Mouse (Mus musculus): ENCODE measurements around the gene Tspan1. TPM values are rescaled to one million over a fixed set of nuclear protein-coding genes. Genes with fewer than 3 reads are reported as not detected.

Gene Tspan1
- polyA plus RNA-seq (2015; fragmentation: Nextera tagmentation; extraction: Ambion mirVana) = 76.4 and 99.5 TPM in 2 replicates

DNA sequence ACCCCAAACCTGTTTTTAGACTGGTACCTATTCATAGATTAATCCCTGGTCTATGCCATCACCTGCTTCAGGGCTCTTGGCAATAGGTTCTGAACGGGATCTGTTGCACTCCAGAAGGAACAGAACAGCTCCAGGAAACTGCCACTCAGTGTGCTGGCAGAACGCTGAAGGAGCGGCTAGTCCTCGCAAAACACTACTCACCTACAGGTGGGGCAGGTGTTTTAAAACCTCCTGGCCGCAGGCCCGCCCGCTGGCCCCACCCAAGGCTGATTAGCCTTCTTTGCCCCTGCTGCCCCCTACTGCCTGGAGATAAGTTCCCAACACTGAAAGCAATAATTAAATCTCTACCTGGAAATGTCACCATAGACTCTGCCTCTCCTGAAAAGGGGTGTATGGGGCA, at the start of gene Tspan1:
Tspan1 (minus strand) TSS at position 198 of the 400 bp plus-strand sequence.
- H3K36me3 ChIP-seq (ENCODE audit: control insufficient read depth, insufficient read depth, low read length) = no peaks in the 10 kb centered on the region
- H3K9ac ChIP-seq (ENCODE audit: low read length) = peak within 1 kb of the TSS; percentile 43
- peak within 1 kb of the TSS; percentile 38 for H3K4me2 ChIP-seq (ENCODE audit: low read depth, low read length)
- ATAC-seq (ENCODE audit: insufficient read depth, low FRiP score) = peak; percentile 56
- WGBS = 25% methylated on average over 7 of the region's 7 CpGs
- H3K4me3 ChIP-seq (replicated peaks; ENCODE audit: low read length) = peak within 1 kb of the TSS; percentile 24
- H3K9me3 ChIP-seq (replicated peaks; ENCODE audit: control insufficient read depth, low read length) = no peaks in the 10 kb centered on the region
- no peaks in the 10 kb centered on the region for H3K4me1 ChIP-seq (ENCODE audit: control insufficient read depth, insufficient read depth, low read length)
- no peaks in the 10 kb centered on the region for H3K27me3 ChIP-seq (ENCODE audit: control insufficient read depth, insufficient read depth, low read length)
- peak within 1 kb of the TSS; percentile 64 for H3K27ac ChIP-seq (ENCODE audit: low read length)

DNA sequence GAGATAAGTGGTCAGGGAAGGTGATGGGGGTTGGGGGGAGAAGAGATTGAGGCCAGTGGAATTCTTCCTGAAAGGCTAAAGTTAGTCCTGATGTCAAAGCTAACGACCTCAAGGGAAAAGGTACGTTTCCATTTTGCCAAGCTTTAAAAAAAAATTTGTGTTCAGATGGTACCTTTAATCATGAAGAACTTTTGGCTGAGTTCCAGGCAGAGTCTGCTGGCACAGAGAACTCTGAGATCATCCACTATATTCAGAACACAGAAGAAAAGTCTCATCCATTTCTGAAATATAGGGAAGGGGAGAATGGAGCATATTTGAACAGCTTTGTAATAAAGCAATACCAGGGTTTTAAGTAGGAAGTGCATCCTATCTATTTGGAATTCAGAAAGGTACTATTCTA, 49.6 kb upstream of the Tspan1 start:
- no peak for ATAC-seq (ENCODE audit: insufficient read depth, low FRiP score)

DNA sequence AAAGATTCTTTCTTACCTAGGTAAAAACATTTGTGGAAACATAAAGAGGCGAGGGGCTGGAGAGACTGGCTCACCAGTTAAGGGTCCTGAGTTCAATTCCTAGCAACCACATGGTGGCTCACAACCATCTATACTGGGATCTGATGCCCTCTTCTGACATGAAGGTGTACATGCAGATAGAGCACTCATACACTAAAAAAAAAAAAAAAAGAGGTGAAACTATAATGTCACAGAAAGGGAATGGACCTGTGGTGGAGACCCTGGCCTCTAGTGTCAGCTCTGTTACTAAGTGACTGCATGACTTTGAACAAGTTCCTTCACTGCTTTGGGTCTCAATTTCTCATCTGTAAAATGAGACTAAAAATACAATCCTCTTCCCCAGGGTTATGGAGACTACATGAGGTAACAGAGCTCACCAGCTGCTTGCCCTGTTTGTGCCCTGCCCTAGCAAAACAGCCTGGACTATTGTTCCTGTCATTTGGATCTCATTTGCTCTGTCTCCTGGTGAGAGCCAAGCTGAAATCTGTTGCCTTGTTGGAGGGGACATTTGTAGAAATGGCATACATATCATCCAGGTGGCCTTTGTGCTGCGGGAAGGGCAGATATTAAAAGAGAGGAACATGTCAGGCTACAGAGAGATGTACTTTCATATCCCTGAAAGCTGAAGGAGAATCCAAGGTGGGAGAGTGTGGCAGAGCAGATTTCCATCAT, 48.6 kb upstream of the Tspan1 start:
- Histone ChIP-seq H3K4me1 (ENCODE audit: control insufficient read depth, insufficient read depth, low read length) (peaks cover 8% of the 10 kb centered on the region; the same call in 1 of the 2 replicates), H3K27ac (ENCODE audit: low read length) (no peak overlapping the region), H3K27me3 (ENCODE audit: control insufficient read depth, insufficient read depth, low read length) (no peaks in the 10 kb centered on the region), H3K4me2 (ENCODE audit: low read depth, low read length) (no peak overlapping the region), H3K9ac (ENCODE audit: low read length) (no peak overlapping the region), H3K4me3 (replicated peaks; ENCODE audit: low read length) (no peak overlapping the region), H3K9me3 (replicated peaks; ENCODE audit: control insufficient read depth, low read length) (no peaks in the 10 kb centered on the region), H3K36me3 (ENCODE audit: control insufficient read depth, insufficient read depth, low read length) (no peaks in the 10 kb centered on the region)
- no peak for ATAC-seq (ENCODE audit: insufficient read depth, low FRiP score)
- WGBS = 74% methylated on average over 2 of the region's 2 CpGs

More for the DNA sequence above, 49.6 kb upstream of the Tspan1 start:
- Histone ChIP-seq H3K9ac (ENCODE audit: low read length) (no peak overlapping the region), H3K27me3 (ENCODE audit: control insufficient read depth, insufficient read depth, low read length) (no peaks in the 10 kb centered on the region), H3K36me3 (ENCODE audit: control insufficient read depth, insufficient read depth, low read length) (no peaks in the 10 kb centered on the region), H3K4me3 (replicated peaks; ENCODE audit: low read length) (no peak overlapping the region), H3K4me1 (ENCODE audit: control insufficient read depth, insufficient read depth, low read length) (peaks cover 8% of the 10 kb centered on the region; the same call in 1 of the 2 replicates), H3K4me2 (ENCODE audit: low read depth, low read length) (no peak overlapping the region), H3K9me3 (replicated peaks; ENCODE audit: control insufficient read depth, low read length) (no peaks in the 10 kb centered on the region), H3K27ac (ENCODE audit: low read length) (no peak overlapping the region)
- 42% methylated on average over 2 of the region's 2 CpGs for WGBS

DNA sequence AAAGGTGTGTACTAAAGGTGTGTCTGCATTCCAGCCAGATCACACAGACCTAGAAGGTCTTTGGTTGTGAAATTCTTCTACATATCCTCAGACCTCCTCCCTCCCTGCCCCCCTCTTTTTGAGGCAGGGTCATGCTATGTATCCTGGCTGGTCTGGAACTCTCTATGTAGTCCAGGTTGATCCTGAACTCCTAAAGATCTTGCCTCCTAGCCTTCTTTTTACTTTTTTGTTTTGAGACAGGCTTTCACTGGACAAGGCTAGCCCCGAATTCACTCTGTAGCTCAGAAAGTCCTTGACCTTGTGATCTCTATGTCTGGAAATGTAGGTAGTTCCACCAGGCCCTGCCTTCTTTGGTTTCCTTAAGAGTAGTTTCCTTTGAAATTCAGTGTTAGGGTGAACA, 41.5 kb upstream of the Tspan1 start:
- Histone ChIP-seq H3K27me3 (ENCODE audit: control insufficient read depth, insufficient read depth, low read length) (no peaks in the 10 kb centered on the region), H3K4me3 (replicated peaks; ENCODE audit: low read length) (no peak overlapping the region), H3K27ac (ENCODE audit: low read length) (no peak overlapping the region), H3K4me1 (ENCODE audit: control insufficient read depth, insufficient read depth, low read length) (no peaks in the 10 kb centered on the region), H3K9ac (ENCODE audit: low read length) (no peak overlapping the region), H3K36me3 (ENCODE audit: control insufficient read depth, insufficient read depth, low read length) (no peaks in the 10 kb centered on the region), H3K9me3 (replicated peaks; ENCODE audit: control insufficient read depth, low read length) (no peaks in the 10 kb centered on the region), H3K4me2 (ENCODE audit: low read depth, low read length) (no peak overlapping the region)
- ATAC-seq (ENCODE audit: insufficient read depth, low FRiP score) = no peak
- 91% methylated on average over 1 of the region's 1 CpGs for WGBS

DNA sequence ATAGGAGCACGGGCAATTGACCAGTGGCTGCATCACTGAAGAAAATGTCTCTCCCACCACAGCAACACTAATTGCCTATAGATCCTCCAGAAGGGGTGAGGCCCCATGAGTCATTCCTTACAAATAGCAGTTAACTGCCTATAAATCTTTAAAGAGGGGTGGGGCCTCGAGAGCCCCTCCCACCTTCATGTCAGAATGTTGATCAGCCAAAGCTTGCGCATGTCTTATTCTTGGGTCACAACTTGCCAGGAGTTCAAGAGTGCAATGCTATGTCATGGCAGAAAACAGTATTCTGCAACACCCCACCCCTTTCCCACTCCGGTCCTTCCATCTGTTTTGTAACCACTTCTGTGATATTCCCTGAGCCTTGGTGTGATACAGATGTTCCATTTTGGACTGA, 39.1 kb upstream of the Tspan1 start:
- H3K4me2 ChIP-seq (ENCODE audit: low read depth, low read length) = no peak overlapping the region
- no peaks in the 10 kb centered on the region for H3K27me3 ChIP-seq (ENCODE audit: control insufficient read depth, insufficient read depth, low read length)
- H3K9ac ChIP-seq (ENCODE audit: low read length) = no peak overlapping the region
- no peaks in the 10 kb centered on the region for H3K36me3 ChIP-seq (ENCODE audit: control insufficient read depth, insufficient read depth, low read length)
- 0 out of 2 replicates have a peak, but pooled peaks have one; percentile 37 for ATAC-seq (ENCODE audit: insufficient read depth, low FRiP score)
- no peak overlapping the region for H3K4me3 ChIP-seq (replicated peaks; ENCODE audit: low read length)
- WGBS = 69% methylated on average over 4 of the region's 4 CpGs
- H3K4me1 ChIP-seq (ENCODE audit: control insufficient read depth, insufficient read depth, low read length) = no peaks in the 10 kb centered on the region
- H3K9me3 ChIP-seq (replicated peaks; ENCODE audit: control insufficient read depth, low read length) = no peaks in the 10 kb centered on the region
- no peak overlapping the region for H3K27ac ChIP-seq (ENCODE audit: low read length)

DNA sequence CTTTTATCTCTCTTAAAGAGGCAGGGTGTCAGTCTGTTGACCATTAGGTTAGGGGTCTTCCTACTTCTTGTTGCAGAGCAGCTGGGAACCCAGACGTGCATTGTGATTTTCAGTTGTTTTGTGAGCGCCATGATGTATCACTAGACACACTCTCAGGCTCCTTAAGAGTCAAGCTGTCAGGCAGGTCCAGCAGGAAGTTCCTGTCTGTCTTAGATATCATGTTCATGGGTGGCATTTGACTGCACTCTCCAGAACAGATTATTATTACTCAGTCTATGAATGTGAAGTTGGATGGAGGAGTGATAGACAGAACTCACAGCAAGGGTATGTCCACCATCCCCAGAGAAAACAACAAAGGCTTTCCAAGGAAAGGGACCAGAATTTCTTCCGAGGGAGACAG, 37.0 kb upstream of the Tspan1 start:
- no peaks in the 10 kb centered on the region for H3K27me3 ChIP-seq (ENCODE audit: control insufficient read depth, insufficient read depth, low read length)
- no peak overlapping the region for H3K4me2 ChIP-seq (ENCODE audit: low read depth, low read length)
- no peaks in the 10 kb centered on the region for H3K9me3 ChIP-seq (replicated peaks; ENCODE audit: control insufficient read depth, low read length)
- no peak overlapping the region for H3K9ac ChIP-seq (ENCODE audit: low read length)
- no peak overlapping the region for H3K27ac ChIP-seq (ENCODE audit: low read length)
- no peak overlapping the region for H3K4me3 ChIP-seq (replicated peaks; ENCODE audit: low read length)
- no peaks in the 10 kb centered on the region for H3K36me3 ChIP-seq (ENCODE audit: control insufficient read depth, insufficient read depth, low read length)
- ATAC-seq (ENCODE audit: insufficient read depth, low FRiP score) = no peak
- WGBS = 54% methylated on average over 3 of the region's 3 CpGs
- H3K4me1 ChIP-seq (ENCODE audit: control insufficient read depth, insufficient read depth, low read length) = no peaks in the 10 kb centered on the region

DNA sequence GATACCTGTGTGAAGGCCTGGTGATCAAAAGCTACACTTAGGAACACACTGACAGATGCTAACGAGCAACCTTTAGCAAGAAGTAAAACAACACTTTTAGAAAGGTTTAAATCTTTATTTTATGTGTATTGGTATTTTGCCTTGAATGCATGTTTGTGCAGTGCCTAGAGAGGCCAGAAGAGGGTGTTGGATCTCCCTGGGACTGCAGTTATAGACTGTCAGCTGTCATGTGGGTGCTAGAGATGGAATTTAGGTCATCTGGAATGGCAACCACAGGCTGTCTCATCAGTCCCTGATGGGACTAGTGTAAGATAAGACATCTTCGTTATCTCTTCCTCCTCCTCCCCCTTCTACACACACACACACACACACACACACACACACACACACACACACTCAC, 31.0 kb upstream of the Tspan1 start:
- H3K9me3 ChIP-seq (replicated peaks; ENCODE audit: control insufficient read depth, low read length) = no peaks in the 10 kb centered on the region
- no peak overlapping the region for H3K4me3 ChIP-seq (replicated peaks; ENCODE audit: low read length)
- no peaks in the 10 kb centered on the region for H3K4me1 ChIP-seq (ENCODE audit: control insufficient read depth, insufficient read depth, low read length)
- H3K27me3 ChIP-seq (ENCODE audit: control insufficient read depth, insufficient read depth, low read length) = no peaks in the 10 kb centered on the region
- 82% methylated on average over 2 of the region's 2 CpGs for WGBS
- no peak overlapping the region for H3K4me2 ChIP-seq (ENCODE audit: low read depth, low read length)
- no peaks in the 10 kb centered on the region for H3K36me3 ChIP-seq (ENCODE audit: control insufficient read depth, insufficient read depth, low read length)
- H3K9ac ChIP-seq (ENCODE audit: low read length) = no peak overlapping the region
- no peak overlapping the region for H3K27ac ChIP-seq (ENCODE audit: low read length)
- no peak for ATAC-seq (ENCODE audit: insufficient read depth, low FRiP score)

DNA sequence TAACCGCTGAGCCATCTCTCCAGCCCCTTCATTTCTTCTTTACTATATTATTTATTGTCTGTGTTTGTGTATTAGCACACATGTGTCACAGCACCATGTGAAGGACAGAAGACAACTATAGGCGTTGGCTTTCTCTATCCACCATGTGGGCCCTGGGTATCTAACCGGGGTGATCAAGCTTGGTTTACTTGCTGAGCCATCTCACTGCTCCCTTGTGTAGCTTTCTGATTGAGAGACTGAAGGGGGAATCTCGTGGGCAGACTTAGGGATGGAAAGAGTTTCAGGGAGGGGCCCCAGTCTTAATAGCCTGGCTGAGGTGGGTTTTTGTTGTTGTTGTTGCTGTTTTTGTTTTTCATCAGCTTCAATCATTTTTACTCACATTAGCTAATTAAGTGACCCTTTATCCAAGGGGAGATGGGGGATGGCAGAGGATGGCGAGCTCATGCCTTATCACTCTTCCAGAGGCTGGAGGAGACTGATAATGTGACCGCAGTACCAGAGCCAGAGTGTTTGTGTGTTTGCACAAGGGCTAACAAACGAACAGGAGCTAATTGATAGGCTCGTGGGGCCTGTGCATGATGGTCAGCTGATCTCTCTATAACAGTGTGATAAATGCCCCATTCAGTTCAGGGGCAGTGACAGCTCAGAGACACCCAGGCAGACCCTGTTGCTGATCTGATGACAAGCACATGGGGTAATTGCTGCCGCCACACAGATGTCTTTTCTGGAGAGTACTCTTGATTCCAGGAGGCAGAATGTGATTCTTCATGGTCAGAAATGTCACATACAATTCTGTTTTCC, 26.4 kb upstream of the Tspan1 start:
- WGBS = 47% methylated on average over 9 of the region's 9 CpGs
- H3K4me2 ChIP-seq (ENCODE audit: low read depth, low read length) = no peak overlapping the region
- peak; percentile 64 for ATAC-seq (ENCODE audit: insufficient read depth, low FRiP score)
- no peak overlapping the region for H3K4me3 ChIP-seq (replicated peaks; ENCODE audit: low read length)
- no peak overlapping the region for H3K27ac ChIP-seq (ENCODE audit: low read length)
- no peaks in the 10 kb centered on the region for H3K9me3 ChIP-seq (replicated peaks; ENCODE audit: control insufficient read depth, low read length)
- H3K27me3 ChIP-seq (ENCODE audit: control insufficient read depth, insufficient read depth, low read length) = no peaks in the 10 kb centered on the region
- no peaks in the 10 kb centered on the region for H3K4me1 ChIP-seq (ENCODE audit: control insufficient read depth, insufficient read depth, low read length)
- no peak overlapping the region for H3K9ac ChIP-seq (ENCODE audit: low read length)
- H3K36me3 ChIP-seq (ENCODE audit: control insufficient read depth, insufficient read depth, low read length) = no peaks in the 10 kb centered on the region

DNA sequence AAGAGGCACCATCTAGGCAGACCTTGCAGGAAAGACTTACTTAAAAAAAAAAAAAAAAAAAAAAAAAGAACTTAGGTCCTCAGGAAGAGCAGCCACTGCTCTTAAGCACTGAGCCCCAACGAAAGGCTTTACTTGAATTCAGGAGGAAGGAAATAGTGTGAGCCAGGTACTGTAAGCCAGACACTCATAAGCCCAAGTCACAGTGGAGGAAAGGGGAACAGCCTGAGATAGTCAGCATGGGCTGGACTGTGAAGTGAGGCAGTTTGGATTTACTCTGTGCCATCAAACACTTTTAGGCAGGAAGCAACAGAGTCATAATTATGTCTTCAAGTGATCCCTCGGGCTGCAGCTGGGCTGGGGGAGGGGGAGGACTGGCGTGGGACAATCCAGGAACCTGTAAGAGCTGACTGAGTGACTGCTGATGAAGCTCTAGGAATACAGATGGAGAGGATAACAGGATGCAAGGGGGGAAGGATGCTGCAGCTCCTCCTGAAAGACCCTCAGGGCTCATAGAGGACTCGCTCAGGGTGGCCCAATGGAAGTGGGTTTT, 25.0 kb upstream of the Tspan1 start:
- Histone ChIP-seq H3K4me3 (replicated peaks; ENCODE audit: low read length) (no peak overlapping the region), H3K36me3 (ENCODE audit: control insufficient read depth, insufficient read depth, low read length) (no peaks in the 10 kb centered on the region), H3K27ac (ENCODE audit: low read length) (no peak overlapping the region), H3K27me3 (ENCODE audit: control insufficient read depth, insufficient read depth, low read length) (no peaks in the 10 kb centered on the region), H3K4me2 (ENCODE audit: low read depth, low read length) (no peak overlapping the region), H3K9ac (ENCODE audit: low read length) (no peak overlapping the region), H3K9me3 (replicated peaks; ENCODE audit: control insufficient read depth, low read length) (no peaks in the 10 kb centered on the region), H3K4me1 (ENCODE audit: control insufficient read depth, insufficient read depth, low read length) (no peaks in the 10 kb centered on the region)
- no peak for ATAC-seq (ENCODE audit: insufficient read depth, low FRiP score)
- WGBS = 55% methylated on average over 4 of the region's 4 CpGs

Measured in stomach, embryonic 16.5 days (tissue).